Mouse (Mus musculus) CH12.LX (cell line): ENCODE measurements around the gene Ubap1. TPM values are rescaled to one million over a fixed set of nuclear protein-coding genes. Genes with fewer than 3 reads are reported as not detected.

Source experiments
- DNase-seq: peaks from one replicate; pipeline ENCODE4 v3.0.0-alpha.2; 2013; ENCODE audit errors: extremely low read depth
- H3K27ac ChIP-seq: 2 replicates; pipeline ENCODE4 v1.5.1; 2012; ENCODE audit warnings: low read depth, mild to moderate bottlenecking, control low read depth, moderate library complexity; ENCODE audit not compliant: insufficient read depth
- H3K27me3 ChIP-seq: replicated peaks from 2 replicates; pipeline ENCODE3; 2012; ENCODE audit warnings: inconsistent platforms
- H3K36me3 ChIP-seq, 2 experiments: replicated peaks in 1 of 2; 2 replicates each; pipeline versions ENCODE3 to v1.6.1; 2012; ENCODE audit warnings: inconsistent platforms in 1 of 2, low read length in 1 of 2, mild to moderate bottlenecking in 1 of 2, mixed read lengths in 1 of 2, moderate library complexity in 1 of 2; ENCODE audit not compliant: control insufficient read depth in 1 of 2, insufficient read depth in 1 of 2
- H3K4me1 ChIP-seq, 2 experiments: 2 replicates each; pipeline ENCODE4 v1.6.1; 2012; ENCODE audit warnings: inconsistent platforms in 1 of 2, moderate library complexity in 1 of 2; ENCODE audit not compliant: insufficient read depth in 2 of 2, control insufficient read depth in 1 of 2
- H3K4me2 ChIP-seq: 2 replicates; pipeline ENCODE4 v1.6.1; 2012; ENCODE audit warnings: low read depth, mild to moderate bottlenecking, control low read depth; ENCODE audit not compliant: poor library complexity, insufficient read depth, severe bottlenecking
- H3K4me3 ChIP-seq, 3 experiments: fragments of 150-350 bp in 1 of 3; sonication (generic) in 1 of 3; replicated peaks in 1 of 3; 2 replicates each; pipeline versions ENCODE3 to v1.5.1; 2011 to 2012; ENCODE audit warnings: low read depth in 2 of 3, low read length in 2 of 3, mild to moderate bottlenecking in 2 of 3, moderate library complexity in 2 of 3, control low read depth in 1 of 3, improper control_type of control experiment in 1 of 3, inconsistent platforms in 1 of 3, mixed read lengths in 1 of 3; ENCODE audit not compliant: poor library complexity in 1 of 3
- H3K79me2 ChIP-seq: replicated peaks from 2 replicates; pipeline ENCODE4 v1.6.1; 2012; ENCODE audit warnings: mild to moderate bottlenecking, moderate library complexity; ENCODE audit not compliant: control insufficient read depth, poor library complexity, insufficient read depth, severe bottlenecking; ENCODE audit errors: extremely low read depth
- H3K9ac ChIP-seq: 2 replicates; pipeline ENCODE4 v1.6.1; 2012; ENCODE audit warnings: low read depth, mild to moderate bottlenecking, control low read depth, moderate library complexity; ENCODE audit not compliant: insufficient read depth
- H3K9me3 ChIP-seq: replicated peaks from 2 replicates; pipeline ENCODE3; 2012; ENCODE audit warnings: low read length, inconsistent platforms, mixed read lengths
- BHLHE40 ChIP-seq: IDR thresholded peaks from 2 replicates; pipeline ENCODE4 v1.6.1; 2011; ENCODE audit warnings: mild to moderate bottlenecking, low read depth, low read length, improper control_type of control experiment
- CHD1 ChIP-seq: IDR thresholded peaks from 2 replicates; pipeline ENCODE4 v1.6.1; 2012; ENCODE audit warnings: low read depth, low read length, improper control_type of control experiment, inconsistent platforms
- ELF1 ChIP-seq: IDR thresholded peaks from 2 replicates; pipeline ENCODE4 v1.6.1; 2014; ENCODE audit warnings: low read depth, mild to moderate bottlenecking, inconsistent platforms, low read length, improper control_type of control experiment
- EP300 ChIP-seq: IDR thresholded peaks from 2 replicates; pipeline ENCODE4 v1.6.1; 2011; ENCODE audit warnings: low read length, improper control_type of control experiment
- ETS1 ChIP-seq: conservative IDR thresholded peaks from 2 replicates; pipeline ENCODE4 v1.6.1; 2012; ENCODE audit warnings: low read depth, mild to moderate bottlenecking, inconsistent platforms, low read length, improper control_type of control experiment, moderate library complexity
- GABPA ChIP-seq: IDR thresholded peaks from 2 replicates; pipeline ENCODE4 v1.6.1; 2012; ENCODE audit warnings: low read depth, low read length, improper control_type of control experiment, inconsistent platforms; ENCODE audit not compliant: insufficient replicate concordance
- HCFC1 ChIP-seq: IDR thresholded peaks from 2 replicates; pipeline ENCODE4 v1.6.1; 2012; ENCODE audit warnings: low read depth, mild to moderate bottlenecking, inconsistent platforms, low read length, improper control_type of control experiment
- IRF4 ChIP-seq: IDR thresholded peaks from 2 replicates; pipeline ENCODE4 v1.6.1; 2014; ENCODE audit warnings: low read depth, mild to moderate bottlenecking, inconsistent platforms, low read length, improper control_type of control experiment
- JUN ChIP-seq: IDR thresholded peaks from 2 replicates; pipeline ENCODE4 v1.6.1; 2011; ENCODE audit warnings: low read depth, mild to moderate bottlenecking, low read length, improper control_type of control experiment, moderate library complexity; ENCODE audit not compliant: insufficient read depth
- JUND ChIP-seq: conservative IDR thresholded peaks from 2 replicates; pipeline ENCODE4 v1.6.1; 2011; ENCODE audit warnings: low read depth, low read length, improper control_type of control experiment
- KAT2A ChIP-seq: IDR thresholded peaks from 2 replicates; pipeline ENCODE4 v1.6.1; 2012; ENCODE audit warnings: low read length, improper control_type of control experiment, inconsistent platforms; ENCODE audit not compliant: insufficient replicate concordance
- MAFK ChIP-seq: IDR thresholded peaks from 2 replicates; pipeline ENCODE4 v1.6.1; 2011; ENCODE audit warnings: low read length, improper control_type of control experiment; ENCODE audit not compliant: insufficient replicate concordance
- MAX ChIP-seq: IDR thresholded peaks from 2 replicates; pipeline ENCODE4 v1.6.1; 2011; ENCODE audit warnings: low read length, improper control_type of control experiment
- MAZ ChIP-seq: IDR thresholded peaks from 2 replicates; pipeline ENCODE4 v1.6.1; 2012; ENCODE audit warnings: low read depth, mild to moderate bottlenecking, inconsistent platforms, low read length, improper control_type of control experiment, moderate library complexity
- MEF2A ChIP-seq: IDR thresholded peaks from 2 replicates; pipeline ENCODE4 v1.6.1; 2014; ENCODE audit warnings: low read depth, mild to moderate bottlenecking, inconsistent platforms, low read length, improper control_type of control experiment, borderline replicate concordance
- MXI1 ChIP-seq: IDR thresholded peaks from 2 replicates; pipeline ENCODE4 v1.6.1; 2011; ENCODE audit warnings: mild to moderate bottlenecking, low read depth, low read length, improper control_type of control experiment
- MYC ChIP-seq: IDR thresholded peaks from 2 replicates; pipeline ENCODE4 v1.6.1; 2011; ENCODE audit warnings: low read depth, mild to moderate bottlenecking, improper control_type of control experiment, low read length
- NRF1 ChIP-seq: IDR thresholded peaks from 2 replicates; pipeline ENCODE4 v1.6.1; 2014; ENCODE audit warnings: low read depth, mild to moderate bottlenecking, inconsistent platforms, low read length, improper control_type of control experiment, moderate library complexity
- PAX5 ChIP-seq: IDR thresholded peaks from 2 replicates; pipeline ENCODE4 v1.6.1; 2012; ENCODE audit warnings: low read length, inconsistent platforms, mixed read lengths
- POLR2A ChIP-seq: IDR thresholded peaks from 2 replicates; pipeline ENCODE4 v1.6.1; 2011; ENCODE audit warnings: low read depth, mild to moderate bottlenecking, improper control_type of control experiment, low read length
- POLR2AphosphoS2 ChIP-seq: IDR thresholded peaks from 2 replicates; pipeline ENCODE4 v1.6.1; 2011; ENCODE audit warnings: low read depth, low read length, improper control_type of control experiment
- SIN3A ChIP-seq: IDR thresholded peaks from 2 replicates; pipeline ENCODE4 v1.6.1; 2012; ENCODE audit warnings: low read length, improper control_type of control experiment, inconsistent platforms
- SMC3 ChIP-seq: IDR thresholded peaks from 2 replicates; pipeline ENCODE4 v1.6.1; 2011; ENCODE audit warnings: low read depth, low read length, improper control_type of control experiment
- TBP ChIP-seq: conservative IDR thresholded peaks from 2 replicates; pipeline ENCODE4 v1.6.1; 2011; ENCODE audit warnings: low read depth, low read length, improper control_type of control experiment
- USF2 ChIP-seq: conservative IDR thresholded peaks from 2 replicates; pipeline ENCODE4 v1.6.1; 2011; ENCODE audit warnings: low read depth, low read length, improper control_type of control experiment
- ZC3H11A ChIP-seq: IDR thresholded peaks from 2 replicates; pipeline ENCODE4 v1.6.1; 2012; ENCODE audit warnings: low read depth, mild to moderate bottlenecking, inconsistent platforms, low read length, improper control_type of control experiment
- ZKSCAN1 ChIP-seq: IDR thresholded peaks from 2 replicates; pipeline ENCODE4 v1.6.1; 2012; ENCODE audit warnings: low read depth, inconsistent platforms, low read length, improper control_type of control experiment, borderline replicate concordance
- ZMIZ1 ChIP-seq: IDR thresholded peaks from 2 replicates; pipeline ENCODE4 v1.6.1; 2012; ENCODE audit warnings: low read depth, mild to moderate bottlenecking, inconsistent platforms, low read length, improper control_type of control experiment
- ZNF384 ChIP-seq: IDR thresholded peaks from 2 replicates; pipeline ENCODE4 v1.6.1; 2012; ENCODE audit warnings: low read depth, low read length, improper control_type of control experiment, inconsistent platforms
- dilution Hi-C: fragments of 300-500 bp; cut with MboI; formaldehyde crosslinking; loops from 2 replicates; pipeline ENCODE4 v1.14.3; 2020; ENCODE audit warnings: low sequenced_read_pairs; ENCODE audit not compliant: extremely low pct_unique_long_range_greater_than_20kb, extremely low pct_ligation_motif_present
- in situ Hi-C: fragments of 300-500 bp; cut with MboI; formaldehyde crosslinking; loops from 3 replicates; pipeline ENCODE4 v1.14.3; 2019; ENCODE audit warnings: low sequenced_read_pairs, low pct_ligation_motif_present, low pct_unique_long_range_greater_than_20kb, mixed read lengths
- polyA plus RNA-seq: library from polyadenylated mRNA; unstranded; fragments of >175 nt; gene quantifications from 2 replicates; pipeline ENCODE4 v1.2.1, GENCODE M21; 2012; ENCODE audit warnings: low read depth; ENCODE audit not compliant: insufficient read length
- total RNA-seq, 2 experiments: library from RNA; depleted of rRNA; stranded (reverse); fragments of 300-350 nt in 1 of 2; fragments of >200 nt in 1 of 2; gene quantifications; 2 replicates each; pipeline ENCODE4 v1.2.3; 2012 to 2014

Ubap1 gene
- total and polyA plus RNA-seq, 3 experiments: 11.5 to 22.3 (median 17.5) TPM

DNA sequence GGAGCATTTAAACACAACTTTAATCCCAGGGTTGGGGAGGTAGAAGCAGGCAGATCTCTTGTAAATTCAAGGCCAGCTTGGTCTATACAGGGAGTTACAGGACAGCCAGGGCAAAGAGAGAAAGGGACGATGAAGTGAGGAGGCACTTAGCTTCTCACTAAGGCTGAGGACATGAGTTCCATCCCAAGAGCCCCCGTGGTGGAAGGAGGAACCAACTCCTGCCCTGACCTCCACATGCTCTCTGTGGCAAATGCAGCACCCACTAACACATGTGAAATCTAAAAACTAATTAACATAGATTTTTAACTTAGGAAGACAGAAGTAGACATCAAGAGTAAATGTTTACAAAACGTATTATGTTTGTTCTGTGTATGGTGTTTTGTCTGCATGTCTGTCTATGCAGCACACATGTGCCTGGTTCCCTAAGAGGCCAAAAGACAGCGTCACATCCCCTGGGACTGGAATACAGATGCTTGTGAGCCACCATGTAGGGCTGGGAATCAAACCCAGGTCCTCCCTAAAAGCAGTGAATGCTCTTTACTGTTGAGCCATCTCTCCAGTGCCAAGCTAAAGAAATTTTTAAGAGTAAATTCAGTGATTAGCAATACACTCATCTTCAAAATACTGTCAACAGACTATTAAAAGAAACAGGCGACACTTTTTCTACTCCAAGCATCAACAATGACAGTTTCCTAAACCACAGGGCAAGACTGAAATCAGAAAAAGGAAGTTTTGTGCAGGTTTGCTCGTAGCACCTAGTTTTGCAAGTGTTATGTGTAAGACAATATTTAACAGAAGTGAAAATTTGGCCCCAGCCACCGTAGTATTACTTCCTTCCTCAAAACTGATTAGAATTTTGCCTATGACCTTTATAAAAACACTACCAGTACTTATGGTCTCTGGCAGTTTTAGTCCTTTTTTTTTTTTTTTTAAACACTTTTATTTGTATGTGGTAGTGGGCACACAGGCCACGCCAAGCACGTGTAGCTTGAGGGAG is 37.9 kb upstream of the Ubap1 start:
- peak; percentile 68; the same call in 1 of the 2 replicates for TF ChIP-seq ETS1
- 0 out of 2 replicates have a peak, but pooled peaks have one; percentile 5 for TF ChIP-seq HCFC1
- no peak for TF ChIP-seq PAX5
- peak; percentile 71 for TF ChIP-seq MXI1
- TF ChIP-seq MEF2A: peak; percentile 89
- TF ChIP-seq ZNF384: peak; percentile 77
- TF ChIP-seq JUND: peak; percentile 36; the same call in 1 of the 2 replicates
- TF ChIP-seq CHD1: no peak
- TF ChIP-seq POLR2A: no peak
- TF ChIP-seq MYC: peak; percentile 36
- peak; percentile 89 for TF ChIP-seq EP300
- no peak for TF ChIP-seq NRF1
- TF ChIP-seq BHLHE40: peak; percentile 53
- TF ChIP-seq TBP: no peak
- 0 out of 2 replicates have a peak, but pooled peaks have one; percentile 40 for TF ChIP-seq JUN
- no peak for TF ChIP-seq ZKSCAN1
- no peak for TF ChIP-seq USF2
- TF ChIP-seq GABPA: no peak
- no peak for TF ChIP-seq SMC3
- no peak for TF ChIP-seq ZMIZ1
- no peak for TF ChIP-seq MAZ
- peak; percentile 84 for TF ChIP-seq IRF4
- no peak for TF ChIP-seq ZC3H11A
- TF ChIP-seq SIN3A: peak; percentile 72
- TF ChIP-seq POLR2AphosphoS2: no peak
- TF ChIP-seq MAFK: 0 out of 2 replicates have a peak, but pooled peaks have one; percentile 54
- TF ChIP-seq ELF1: no peak
- TF ChIP-seq MAX: peak; percentile 61; the same call in 1 of the 2 replicates
- no peak for TF ChIP-seq KAT2A
- Histone ChIP-seq H3K79me2 (peaks cover 38% of the 10 kb centered on the region), H3K4me2 (peak overlapping the region; percentile 48), H3K27me3 (no peaks in the 10 kb centered on the region), H3K36me3 (peaks cover 10 to 51% of the 10 kb centered on the region in 2 experiments), H3K4me1 (peaks cover 31 to 76% of the 10 kb centered on the region in 2 experiments), H3K27ac (peak overlapping the region; percentile 80), H3K9me3 (no peaks in the 10 kb centered on the region), H3K4me3 (no peak overlapping the region), H3K9ac (0 out of 2 replicates have a peak overlapping the region, but pooled peaks have one; percentile 2)
- peak; percentile 79 for DNase-seq
- in situ Hi-C loops (no loop called here), dilution Hi-C loops (no loop called here)
